Mouse (Mus musculus) small intestine, adult 2 months (tissue): ENCODE measurements around the gene Ptges3l.

ENCODE experiments used
- CTCF ChIP-seq: fragments of 200-500 bp; IDR thresholded peaks from 2 replicates; pipeline ENCODE4 v1.5.1; 2012; ENCODE audit warnings: low read depth, mild to moderate bottlenecking, control low read depth, inconsistent platforms, low read length, moderate library complexity, mixed read lengths; ENCODE audit not compliant: insufficient replicate concordance, insufficient read length; ENCODE audit errors: extremely low read depth
- POLR2A ChIP-seq: fragments of 200-500 bp; IDR thresholded peaks from 2 replicates; pipeline ENCODE4 v1.6.1; 2012; ENCODE audit warnings: low read depth, mild to moderate bottlenecking, control low read depth, inconsistent platforms, low read length, moderate library complexity

DNA sequence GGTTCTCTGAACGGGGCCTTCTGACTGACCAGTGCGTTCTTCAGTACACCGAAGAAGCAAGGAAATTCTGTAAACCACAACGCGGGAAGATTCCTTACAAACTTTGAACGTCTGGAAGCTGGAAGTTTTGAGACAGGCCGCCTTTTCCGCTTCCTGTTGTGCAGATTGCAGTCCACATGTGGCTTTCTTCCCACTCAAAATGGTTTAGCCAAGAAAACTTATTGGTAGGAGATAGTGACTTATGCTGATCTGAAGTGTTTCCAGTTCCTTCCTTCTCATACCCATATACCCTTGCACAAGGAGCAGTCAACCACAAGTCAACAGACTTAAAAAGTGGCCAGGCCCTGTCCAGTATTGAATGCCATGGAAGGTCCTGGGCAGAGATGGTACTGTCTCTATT is 1.0 kb upstream of the Ptges3l start:
- TF ChIP-seq POLR2A (no peak), CTCF (no peak)
